Mouse (Mus musculus) left cerebral cortex, adult 18-20 months (tissue): Measurements from ENCODE around the gene Tm4sf1. TPM values are rescaled to one million over a fixed set of nuclear protein-coding genes. Genes with fewer than 3 reads are reported as not detected.

Experiments
- DNase-seq, 2 experiments: peaks; one replicate each; pipeline ENCODE4 v3.0.0; 2021 to 2022; ENCODE audit warnings: low spot score in 2 of 2, mixed read lengths in 1 of 2
- long read RNA-seq, 2 experiments: library from polyadenylated mRNA; stranded (forward); transcript quantifications; one replicate each; pipeline ENCODE4 v2.0.0; 2021
- total RNA-seq, 2 experiments: library from RNA; stranded (reverse); gene quantifications; 2 replicates each; pipeline ENCODE4 v1.2.3; 2021

Gene Tm4sf1
- total RNA-seq: 10 to 100 TPM; 14.1 to 16.4 TPM
- long read RNA-seq, experiment 1, transcript Tm4sf1-202 (5 exons, 2,855 nt): major isoform, 12 of 13 reads
- long read RNA-seq, experiment 1, partial matches to known transcripts: 0 of 13 reads
- long read RNA-seq, experiment 1, other reads (novel, unspliced or antisense): 1 of 13 reads
- long read RNA-seq, experiment 2, transcript Tm4sf1-202 (5 exons, 2,855 nt): major isoform, 15 of 16 reads
- long read RNA-seq, experiment 2, partial matches to known transcripts: 0 of 16 reads
- long read RNA-seq, experiment 2, other reads (novel, unspliced or antisense): 1 of 16 reads

DNA sequence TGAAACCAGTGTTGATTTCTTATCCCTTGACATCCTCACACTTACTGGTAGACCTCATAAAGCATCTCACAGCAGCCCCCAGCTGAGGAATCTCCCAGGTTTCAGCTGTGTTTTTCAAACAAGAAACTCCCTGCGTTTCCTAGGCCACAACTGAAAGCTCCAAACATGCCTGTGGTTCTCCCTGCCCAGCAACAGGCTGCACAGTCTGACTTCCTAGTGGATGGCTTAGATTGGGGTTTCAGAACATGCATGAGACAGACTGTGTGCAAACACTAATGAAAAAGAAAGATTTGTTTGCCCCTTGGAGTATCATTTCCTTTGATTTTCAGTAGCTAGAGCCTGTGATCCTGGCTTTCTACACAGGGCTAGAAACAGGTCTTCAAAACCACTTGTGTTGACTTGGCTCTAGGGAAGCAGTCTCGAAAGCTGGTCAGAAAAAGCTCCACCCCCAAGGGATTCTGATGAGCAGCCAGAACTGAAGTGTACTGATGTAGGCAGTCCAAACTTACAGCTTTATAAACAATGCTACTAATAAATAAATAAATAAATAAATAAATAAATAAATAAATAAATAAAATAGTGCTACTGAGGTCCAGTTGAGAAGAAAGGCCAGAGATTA, at the start of gene Tm4sf1:
Gene Tm4sf1, minus strand, starts transcription at position 68 of the 619 bp plus-strand sequence.
- DNase-seq: no peak

DNA sequence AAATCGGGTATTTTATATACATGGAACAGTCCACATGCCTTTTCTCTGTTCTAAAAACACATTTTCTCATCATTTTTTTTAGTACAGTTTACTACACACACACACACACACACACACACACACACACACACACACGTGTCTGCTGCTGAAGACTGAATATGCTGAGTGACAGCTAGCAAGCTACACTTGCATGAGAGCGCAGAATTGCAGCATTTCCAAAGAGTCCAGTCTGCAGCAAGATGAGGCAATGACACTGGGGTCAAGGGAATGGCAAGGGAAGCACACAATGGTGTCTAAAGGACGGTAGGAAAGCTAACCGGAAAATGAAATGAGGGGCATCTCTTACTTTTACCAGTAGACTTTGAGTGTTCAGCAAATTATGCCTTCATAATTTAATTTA, 43.0 kb upstream of the Tm4sf1 start:
- DNase-seq: no peak

DNA sequence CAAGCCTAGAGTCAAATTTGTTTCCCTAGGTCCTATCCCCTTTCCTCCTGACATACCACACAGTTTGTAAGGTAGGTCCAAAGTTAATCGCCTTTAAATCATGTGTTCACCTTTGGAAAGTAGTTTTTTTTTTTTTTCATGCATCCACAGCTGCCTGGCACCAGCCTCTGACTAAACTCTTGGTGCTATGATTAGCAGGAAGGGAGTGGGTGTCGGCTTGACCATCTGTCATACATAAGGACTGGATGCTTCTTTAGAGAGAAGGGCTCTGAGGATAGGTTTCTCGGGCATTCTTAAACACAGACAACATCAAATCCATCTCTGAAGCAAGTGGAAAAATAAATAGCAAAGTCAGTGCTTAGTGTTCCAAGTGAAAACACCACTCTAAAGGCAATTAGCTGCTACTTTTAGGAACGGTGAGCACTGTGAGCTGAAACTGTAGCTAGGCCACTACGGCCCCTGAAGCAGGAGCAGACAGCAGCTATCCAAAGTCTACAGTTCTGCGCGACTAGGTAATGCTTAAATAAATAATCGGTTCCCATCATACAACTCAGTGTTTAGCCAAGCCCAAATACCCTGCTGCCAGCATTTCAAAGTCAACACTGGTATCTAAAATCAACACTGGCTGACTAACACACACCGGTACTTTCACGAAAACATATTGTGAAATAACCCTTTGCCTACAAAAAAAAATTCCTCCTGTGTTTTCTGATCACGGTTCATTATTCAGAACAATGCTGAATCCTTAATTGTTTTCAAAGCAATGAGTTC, 42.2 kb upstream of the Tm4sf1 start:
- DNase-seq: peak; percentile 37 to 55

DNA sequence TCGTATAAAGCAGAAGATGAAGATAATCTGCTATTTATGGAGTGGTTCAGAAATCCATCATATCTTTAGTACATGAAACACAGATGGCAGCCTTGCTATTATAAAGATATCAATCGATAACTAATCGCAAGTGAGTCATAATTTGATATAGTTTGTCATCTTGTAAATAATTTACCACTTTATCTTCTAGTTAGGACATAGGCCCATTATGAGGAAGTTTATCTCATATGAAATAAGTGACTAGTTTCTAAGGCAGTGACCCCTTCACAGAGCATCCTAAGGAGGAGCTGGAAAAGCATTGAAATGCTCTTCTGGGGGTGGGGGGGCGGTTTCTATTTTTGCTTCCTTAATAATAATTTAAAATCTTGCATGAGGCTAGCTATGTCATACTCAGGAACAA, 41.2 kb upstream of the Tm4sf1 start:
- DNase-seq: no peak

DNA sequence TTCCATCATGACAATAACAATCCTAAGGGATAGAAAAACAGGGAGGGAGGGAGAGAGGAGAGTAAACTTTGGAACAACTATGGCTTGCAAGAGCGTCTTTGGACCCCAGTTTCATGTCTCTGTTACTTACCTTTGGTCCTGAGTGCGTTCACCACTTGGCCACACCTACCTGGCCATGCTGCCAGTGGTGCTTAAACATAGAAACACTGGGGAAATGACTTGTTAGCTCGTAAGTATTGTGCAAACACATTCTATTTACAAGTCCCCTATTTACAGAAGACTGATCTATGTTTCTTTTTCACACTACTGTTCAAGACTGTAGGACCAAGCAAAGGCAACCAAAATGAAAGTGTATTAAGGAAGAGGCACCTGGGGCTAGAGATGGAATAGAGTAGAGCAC, 39.5 kb upstream of the Tm4sf1 start:
- no peak for DNase-seq

DNA sequence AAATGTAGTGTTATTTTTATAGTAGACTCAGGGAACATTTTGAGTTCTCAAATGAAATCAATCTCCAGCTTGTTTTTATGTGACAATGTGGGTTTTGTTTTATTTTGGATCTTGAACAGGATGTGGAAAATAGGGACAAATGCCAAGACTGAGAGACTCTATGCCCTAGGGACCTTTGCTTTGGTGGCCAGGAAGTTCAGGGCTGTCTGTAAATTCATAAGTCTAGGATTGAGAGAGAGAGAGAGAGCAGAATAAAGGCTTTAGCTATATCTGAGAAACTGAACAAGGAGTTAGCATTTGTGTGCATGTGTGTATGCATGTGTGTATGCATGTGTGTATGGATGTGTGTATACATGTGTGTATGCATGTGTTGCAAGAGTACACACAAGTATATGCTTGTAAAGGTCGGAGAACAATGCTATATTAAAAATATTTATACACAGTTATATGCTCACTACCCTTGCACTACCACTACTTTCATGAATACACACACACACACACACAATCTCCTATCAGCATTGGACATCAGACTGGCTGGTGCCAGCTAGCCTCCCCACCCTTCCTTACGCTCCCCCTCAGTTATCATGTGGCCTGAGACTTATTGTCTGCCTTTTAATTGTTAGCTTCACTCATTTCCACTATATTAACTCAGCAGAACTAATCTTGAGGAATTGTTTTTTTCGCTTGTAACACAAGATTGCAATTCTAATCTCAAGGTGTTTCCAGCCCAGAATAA, 33.5 kb upstream of the Tm4sf1 start:
- DNase-seq: no peak

DNA sequence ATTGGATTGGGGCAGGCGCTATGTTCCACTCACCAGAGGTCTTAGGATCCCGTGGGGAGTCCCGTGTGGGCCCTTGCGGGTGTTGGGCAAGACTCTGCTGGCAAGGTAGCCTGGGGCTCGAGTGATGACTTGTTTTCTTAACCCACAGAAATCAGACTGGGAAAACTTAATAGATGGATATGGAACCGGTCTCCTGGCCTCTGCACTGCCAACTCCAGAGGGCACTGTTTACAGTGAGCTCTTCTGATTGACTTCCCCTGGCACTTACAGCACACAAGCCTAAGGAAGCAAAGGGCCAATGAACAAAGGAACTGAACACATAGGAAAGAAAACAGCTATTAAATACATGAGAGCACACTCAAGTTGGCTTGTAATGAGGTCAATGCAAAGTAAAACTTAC, 26.2 kb upstream of the Tm4sf1 start:
- DNase-seq: no peak

DNA sequence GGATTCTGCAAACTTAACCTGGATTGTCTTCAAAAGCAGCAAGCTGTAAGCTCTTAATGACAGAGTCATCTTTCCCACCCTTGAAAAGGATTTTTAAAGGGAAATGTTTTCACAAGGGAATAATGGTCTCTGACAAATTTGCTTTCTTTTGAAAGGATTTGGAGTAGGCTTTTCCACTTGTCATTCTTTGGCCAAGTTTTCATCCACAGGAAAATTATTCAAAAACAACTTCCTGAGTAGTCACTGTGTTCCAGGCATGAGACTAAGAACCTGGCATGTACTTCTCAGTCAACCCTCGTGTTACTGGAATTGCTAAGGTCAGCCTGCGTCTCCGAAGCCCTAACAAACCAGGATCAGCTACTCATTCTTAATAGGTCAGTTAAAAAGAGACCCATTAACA, 5.3 kb upstream of the Tm4sf1 start:
- no peak for DNase-seq

DNA sequence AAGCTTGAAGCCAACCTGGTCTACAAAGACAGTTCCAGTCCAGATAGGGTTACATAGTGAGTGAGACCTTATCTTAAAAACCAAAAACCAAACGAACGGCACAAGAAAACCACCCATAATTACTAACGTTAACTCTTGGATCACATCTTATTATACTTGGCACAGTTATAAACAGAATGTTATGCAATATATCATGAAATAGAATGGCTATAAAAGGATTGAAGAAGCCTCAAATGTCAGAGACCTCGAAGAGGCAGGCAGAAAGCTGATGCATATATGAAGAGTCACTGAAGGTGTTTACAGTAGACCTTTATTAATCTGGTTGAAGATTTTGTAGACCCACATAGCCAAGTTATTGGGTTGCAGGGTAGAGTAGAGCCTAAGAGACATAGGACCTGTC, 3.8 kb upstream of the Tm4sf1 start:
- no peak for DNase-seq

DNA sequence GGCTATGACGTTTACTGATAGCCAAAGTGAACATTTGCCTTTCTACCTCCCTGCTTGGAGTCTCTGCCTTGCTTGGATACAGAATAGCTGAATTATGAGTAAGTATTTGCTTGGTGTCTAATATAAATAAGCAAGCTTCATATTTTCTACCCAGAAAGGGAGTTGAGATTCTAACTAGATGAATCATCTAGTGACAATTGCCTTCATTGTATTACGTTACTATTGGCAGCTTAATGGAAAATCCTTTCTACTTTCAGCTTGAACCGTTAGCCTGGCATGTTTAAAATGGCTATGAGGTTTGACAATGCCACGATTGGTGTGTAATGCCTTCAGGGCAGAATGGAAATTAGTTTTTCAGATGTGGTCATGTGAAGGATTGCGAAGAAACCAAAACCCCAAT, 2.7 kb upstream of the Tm4sf1 start:
- DNase-seq: no peak

DNA sequence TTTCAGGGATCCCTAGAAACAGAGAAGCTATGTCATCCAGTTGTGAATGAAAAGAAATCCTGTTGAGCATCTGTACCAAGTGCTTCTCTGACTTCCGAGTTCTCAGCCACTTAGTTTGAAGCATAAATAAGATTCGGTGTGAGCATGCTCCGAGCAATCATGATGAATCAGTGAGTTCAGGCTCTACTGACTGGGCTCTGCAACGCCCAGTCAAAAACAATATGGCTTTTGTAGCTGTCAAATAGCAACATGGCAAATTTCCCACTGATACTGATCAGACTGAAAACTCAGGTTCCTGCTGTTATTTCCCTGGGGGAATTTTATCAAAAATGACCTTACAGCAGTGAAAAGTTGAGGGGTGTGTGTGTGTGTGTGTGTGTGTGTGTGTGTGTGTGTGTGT, 2.3 kb upstream of the Tm4sf1 start:
- DNase-seq: no peak

DNA sequence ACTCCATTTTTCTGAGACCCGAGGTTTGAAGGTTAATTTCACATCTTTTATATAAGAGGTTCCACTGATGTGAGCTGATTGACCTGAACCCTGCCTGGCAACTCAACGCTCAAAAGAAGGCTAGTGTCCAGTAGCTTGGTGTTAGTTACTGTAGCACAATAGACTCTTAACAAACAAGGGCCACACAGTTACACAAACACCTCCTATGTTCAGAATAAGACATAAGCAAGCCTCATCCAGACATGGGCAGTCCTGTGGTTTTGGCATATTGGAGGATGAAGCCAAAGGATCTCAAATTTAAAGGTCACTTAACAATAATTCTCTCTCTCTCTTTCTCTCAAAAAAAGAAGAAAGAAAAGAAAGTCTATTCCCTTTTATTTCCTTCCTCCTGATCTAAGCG, 1.7 kb upstream of the Tm4sf1 start:
- no peak for DNase-seq

DNA sequence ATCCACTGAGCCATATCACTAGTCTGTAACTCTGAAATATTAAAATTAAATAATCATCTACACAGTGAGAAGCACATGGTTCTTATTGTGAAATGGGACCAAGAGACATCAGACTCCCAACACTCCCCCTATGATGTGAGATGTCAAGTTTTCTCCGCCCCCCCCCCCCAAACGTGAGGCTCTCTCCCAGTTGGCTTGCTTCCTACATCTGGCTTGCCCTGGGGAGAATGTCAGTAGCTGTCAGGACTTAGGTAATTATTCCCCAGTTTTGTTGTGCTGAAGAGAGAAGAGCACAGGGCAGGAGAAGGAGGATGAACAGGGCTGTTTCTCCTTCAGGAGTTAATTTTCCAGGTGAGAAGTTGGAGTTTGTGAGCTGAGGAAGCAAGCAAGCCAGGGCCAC, 1.1 kb upstream of the Tm4sf1 start:
- DNase-seq: no peak

DNA sequence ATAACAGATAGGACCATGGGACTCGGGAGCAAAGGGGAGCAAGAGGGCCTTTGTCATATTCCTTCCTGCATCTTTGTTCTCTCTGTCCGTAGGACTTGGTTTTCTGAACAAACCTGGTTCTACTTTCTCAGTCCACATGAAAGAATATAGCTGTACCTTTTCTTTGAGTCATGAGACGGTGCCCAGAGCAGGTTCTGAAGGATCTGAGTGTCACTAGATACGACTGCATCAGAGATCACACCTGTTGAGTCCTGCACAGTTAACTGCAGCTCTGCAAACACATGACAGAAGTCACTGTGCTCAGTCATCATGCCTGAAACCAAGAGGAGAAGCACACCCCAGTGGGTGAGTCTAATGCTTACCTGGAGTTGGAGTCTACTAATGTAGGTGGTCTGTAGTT, 422 bp downstream of the Tm4sf1 start:
- DNase-seq: no peak

DNA sequence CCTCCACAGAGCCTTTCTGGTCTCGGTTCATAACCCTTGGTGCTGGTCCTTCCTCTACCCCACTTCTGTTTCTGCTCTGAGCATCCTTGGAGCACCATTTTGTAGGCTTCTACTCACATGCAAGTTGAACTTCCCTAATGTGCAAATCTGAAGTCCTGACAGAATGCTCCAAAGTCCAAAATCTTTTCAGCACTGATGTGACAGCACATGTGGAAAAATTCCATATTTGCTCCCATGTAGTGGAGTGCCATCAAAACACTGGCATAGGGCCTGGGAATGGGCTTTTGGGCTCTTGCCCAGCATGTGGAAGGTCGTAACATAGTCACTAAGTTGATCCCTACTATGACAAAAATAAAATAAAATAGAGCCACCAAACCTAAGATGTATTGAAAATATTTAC, 3.8 kb downstream of the Tm4sf1 start:
- no peak for DNase-seq

DNA sequence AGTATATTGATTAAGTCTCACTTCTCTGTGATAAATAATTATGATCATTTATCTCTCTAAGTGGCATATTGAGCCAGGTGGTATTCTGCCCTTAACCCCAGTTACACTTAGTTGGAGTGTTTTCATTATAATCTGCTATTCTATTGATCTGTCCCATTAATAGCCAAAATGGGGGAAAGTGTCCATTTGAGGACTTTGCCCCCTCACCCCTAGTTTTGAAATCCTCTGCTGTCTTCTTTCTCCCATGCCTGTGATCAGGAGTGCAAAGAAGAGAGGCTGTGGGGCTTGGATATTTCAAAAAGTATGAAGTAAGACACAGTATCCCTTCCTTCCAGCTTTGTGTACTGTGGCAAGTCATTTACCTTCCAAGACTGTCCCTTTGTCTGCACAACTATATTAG, 5.2 kb downstream of the Tm4sf1 start:
- no peak for DNase-seq

DNA sequence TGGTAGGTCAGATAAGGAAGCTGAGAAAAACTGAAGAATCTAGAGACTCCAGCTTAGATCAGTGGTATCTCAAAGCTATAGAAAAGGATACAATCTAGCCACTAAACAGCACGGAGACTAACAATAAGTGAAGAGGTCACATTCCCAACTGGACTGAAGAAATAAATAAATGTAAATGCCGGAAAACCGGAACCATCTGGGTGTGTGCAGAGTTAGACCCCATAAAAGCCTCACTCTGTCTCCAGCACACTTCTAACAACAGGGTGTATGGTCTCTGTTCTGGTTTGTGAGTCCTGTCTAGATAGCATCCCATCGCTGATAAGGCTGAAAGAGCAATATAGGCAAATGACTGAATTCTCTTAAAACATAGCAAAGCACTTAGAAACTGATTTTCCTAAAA, 6.2 kb downstream of the Tm4sf1 start:
- DNase-seq: no peak

DNA sequence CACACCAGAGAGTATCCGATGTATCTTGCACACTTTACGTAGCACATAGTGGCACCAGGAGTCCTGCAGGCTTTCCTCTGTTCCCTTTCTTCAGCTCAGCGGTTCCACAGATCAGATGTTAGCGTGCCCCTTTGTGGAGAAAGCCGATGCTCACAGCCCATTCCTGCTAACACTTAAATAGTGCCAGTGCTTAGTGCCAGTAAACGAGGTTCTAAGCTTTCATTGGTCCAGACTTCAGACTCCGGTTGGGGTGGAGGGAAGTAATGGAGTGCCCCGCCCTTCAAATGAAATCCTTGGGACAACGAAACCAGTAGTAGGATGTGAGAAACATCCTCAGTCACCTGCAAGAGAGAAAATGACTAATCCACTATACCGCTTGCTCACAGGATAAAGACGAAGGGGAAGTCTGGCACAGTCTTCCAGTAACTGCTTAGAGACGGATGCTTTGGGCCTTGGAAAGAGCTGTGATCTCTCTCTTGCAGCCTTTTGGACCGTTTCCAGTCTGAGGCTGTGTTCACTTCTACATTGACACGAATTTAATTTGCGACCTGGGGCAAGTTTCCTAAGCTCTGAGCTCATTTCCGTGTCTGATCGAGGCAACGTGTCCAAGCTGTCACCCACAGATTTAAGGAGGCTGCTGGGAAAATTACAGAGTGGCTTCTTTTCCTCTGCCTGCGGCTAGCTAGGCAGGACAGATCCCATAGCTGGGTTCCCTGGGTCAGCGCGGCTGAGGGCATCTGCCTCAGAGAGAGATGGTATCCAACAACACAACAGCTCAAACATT, 6.9 kb downstream of the Tm4sf1 start:
- DNase-seq: peak; percentile 2 to 32

DNA sequence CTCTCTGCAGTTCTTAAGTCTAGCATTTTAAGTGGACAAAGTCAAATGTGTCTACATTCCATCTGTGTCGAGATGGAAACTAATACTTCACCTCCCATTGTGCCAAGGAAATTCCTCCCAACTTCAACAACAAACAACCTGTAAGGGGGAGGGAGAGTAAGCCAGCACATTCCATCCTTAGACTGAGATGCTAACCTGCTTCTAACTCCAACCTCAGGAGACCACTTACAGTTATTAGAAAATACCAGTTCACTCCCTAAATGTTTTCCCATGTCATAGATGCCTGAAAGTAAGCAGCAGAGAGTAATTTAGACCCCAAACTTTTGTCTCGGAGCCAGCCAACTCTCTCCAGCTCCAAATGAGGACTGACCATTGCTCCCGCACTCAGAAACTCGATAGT, 7.9 kb downstream of the Tm4sf1 start:
- DNase-seq: no peak

DNA sequence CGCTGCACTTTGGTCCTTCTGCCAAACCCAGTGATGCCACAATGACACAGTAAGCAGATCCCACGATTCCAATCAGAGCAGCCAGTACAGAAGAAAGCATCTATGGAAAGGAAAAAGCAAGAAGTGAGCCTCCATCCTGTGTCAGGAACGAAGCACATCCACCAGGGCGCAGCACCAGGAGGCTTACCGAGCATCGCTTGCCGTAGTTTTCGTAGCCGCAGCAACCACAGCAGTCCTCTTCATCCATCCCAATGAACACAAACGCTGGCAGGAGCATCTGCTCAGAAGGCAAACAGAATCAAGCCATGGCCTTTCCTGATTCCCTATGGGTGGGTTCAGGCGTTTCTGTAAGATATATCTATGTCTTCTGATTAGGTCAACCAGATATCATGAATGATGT, 9.0 kb downstream of the Tm4sf1 start:
- no peak for DNase-seq

DNA sequence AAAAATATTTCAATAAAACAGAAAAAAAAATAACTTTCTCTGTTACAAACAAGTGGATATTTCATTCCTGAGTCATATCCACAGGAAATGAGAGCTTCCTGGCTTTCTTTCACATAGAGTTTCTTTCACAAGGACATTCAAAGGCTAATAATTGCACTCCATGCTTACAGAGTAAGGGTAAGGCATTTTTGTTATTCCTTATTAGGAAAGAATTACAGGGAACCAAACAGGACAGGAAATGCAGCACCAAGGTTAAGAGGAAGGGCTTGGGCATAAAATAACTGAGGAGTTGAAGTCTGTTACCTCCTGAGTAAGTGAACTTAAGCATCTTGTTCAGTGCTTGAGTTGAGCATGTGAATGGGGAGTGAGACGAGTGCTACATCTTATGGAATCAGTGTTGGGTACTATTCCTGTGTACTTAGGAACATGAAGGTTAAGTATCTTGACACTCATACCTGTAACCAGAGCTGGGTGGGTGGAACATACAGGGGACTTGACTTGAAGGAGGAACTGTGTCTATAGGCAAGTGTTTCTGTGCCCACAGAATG, 12.8 kb downstream of the Tm4sf1 start:
- no peak for DNase-seq
